Mouse (Mus musculus) urinary bladder, postnatal 36 days (tissue): ENCODE measurements around the gene Dok3.

Experiments used
- DNase-seq, 2 experiments: peaks; one replicate each; pipeline ENCODE4 v3.0.0; 2022; ENCODE audit warnings: low spot score in 2 of 2, mixed read lengths in 1 of 2

Gene Dok3

DNA sequence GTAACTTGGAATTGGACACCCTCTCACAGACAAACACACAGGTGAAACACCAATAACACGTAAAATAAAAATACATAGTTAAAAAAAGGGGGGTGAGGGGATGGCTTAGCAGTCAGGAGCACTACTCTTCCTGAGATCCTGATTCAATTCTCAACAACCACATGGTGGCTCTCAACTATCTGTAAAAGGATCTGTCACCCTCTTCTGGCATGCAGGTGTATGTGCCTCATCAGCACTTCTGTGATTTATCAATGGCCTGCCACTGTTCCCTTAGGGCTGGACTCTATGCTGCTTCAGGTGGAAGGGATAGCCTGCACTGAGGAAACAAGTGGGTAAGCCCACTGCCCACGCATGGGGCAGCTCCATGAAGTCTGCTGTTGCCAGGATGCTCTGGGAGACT, 11.8 kb upstream of the Dok3 start:
- no peak for DNase-seq

DNA sequence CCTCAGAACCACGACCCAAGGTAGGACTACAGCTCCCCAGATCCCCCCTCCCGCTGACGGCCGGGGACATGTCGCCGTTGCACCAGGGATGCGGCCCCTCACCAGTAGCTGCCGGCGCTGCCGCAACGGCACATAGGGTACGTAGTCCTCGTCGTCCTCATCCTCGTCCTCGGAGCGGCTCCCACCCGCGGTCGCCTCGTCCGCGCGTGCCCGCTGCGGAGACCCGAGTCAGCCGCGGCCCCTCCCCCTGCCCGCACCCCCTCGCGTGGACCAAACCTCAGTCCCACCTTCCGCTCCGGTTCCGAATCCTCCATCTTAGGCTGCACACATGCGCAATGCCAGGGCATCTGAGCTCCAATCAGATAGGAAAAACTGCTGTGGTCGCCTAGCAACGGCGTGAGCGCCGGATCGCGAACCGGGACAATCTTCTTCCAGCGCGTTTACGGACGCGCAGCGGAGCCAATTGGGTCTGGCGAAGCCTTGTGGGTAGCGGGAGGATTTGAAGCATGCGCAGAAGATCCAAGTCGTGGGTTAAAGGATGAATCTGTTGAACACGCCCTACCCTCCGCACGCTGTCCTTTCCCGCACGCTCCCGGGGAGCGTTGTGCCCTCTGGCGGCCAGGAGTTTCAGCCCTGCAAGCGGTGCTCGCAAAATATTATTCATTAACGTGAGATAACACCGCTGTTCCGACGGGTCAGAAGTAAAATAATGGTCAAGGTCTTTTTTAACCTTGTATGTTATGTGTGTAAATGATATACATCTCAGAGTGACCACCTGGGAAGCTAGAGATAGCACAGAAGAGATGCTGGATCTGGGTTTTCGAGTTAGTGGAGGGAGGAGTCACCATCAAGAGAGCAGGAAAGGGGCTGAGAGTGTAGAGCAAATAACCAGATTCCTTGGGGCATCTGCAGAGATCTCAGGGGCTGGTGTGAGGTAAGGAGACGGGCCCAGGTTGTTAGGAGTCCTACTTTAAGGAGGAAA, 7.4 kb upstream of the Dok3 start, which contains the start of gene Ddx41:
Gene Ddx41, minus strand, starts transcription at position 465 of the 982 bp plus-strand sequence.
- peak; percentile 100 for DNase-seq

DNA sequence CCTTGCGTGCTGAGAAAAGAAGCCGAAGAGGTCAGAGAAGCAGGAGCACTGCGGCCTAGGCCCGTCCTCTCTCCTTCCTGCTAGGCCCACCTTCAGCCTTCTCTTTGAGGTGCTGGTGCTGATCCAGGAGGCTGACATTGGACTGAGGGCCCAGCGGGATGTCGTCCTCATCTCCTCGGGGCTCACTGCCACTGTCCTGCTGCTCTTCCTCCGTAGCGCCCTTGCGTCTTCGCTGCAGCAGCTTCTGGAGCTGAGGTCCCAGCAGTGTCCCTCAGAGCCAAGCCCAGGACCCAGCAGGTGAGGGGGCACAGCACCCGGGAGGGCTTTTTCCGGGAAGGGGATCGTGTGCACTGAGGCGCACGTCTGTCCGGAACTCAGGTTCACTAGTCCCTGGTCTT, 6.7 kb upstream of the Dok3 start:
- no peak for DNase-seq

- DNase-seq: no peak
Measured at GRCm38 (mm10) chr13:55535191-55535590, 6.1 kb upstream of the Dok3 start.

DNA sequence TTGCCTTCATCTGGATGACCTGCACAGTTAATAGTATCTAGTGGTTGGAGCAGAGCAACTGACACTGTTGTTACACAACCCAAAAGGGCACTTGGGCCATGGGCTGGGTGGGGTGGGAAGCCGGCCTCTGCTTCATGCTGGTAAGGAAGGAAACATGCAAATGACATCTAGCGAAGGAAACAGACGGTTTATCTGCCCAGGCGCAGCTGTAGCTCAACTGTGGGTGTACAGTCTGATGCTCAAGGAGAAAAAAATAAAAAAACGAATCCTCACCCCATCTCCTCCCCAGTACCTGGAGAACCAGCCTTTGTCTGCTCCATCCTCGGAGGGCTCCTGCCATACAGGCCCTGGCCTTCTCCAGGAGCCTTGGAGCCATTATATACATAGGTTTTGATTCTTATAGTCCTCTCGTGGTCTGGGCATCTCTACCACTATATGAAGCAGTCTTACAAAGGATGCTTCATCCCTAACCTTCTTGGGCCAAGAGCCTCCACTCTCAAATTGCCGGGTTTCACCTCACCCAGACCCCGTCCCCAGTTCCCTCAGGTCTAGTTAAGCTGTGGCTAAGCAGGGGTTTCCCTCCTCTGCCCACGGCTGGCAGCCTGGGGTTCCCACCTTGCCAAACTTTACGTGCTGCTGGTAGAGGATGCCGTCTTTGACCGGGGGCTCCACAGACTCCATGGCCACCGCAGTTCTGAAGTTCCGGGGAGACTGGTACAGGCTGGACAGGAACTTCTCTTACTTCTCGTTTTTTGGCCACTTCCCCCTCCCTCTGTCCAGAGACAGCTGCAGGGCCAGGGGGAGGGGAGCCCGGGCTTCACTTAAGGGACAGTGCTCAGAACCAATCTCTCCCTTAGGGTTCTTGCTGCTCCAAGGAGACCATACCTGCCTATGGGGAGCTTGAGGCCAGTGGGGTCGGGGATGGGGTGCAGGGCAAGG, 993 bp downstream of the Dok3 start:
- no peak for DNase-seq

- no peak for DNase-seq
Measured at GRCm38 (mm10) chr13:55527212-55527611, 1.9 kb downstream of the Dok3 start.

- DNase-seq: no peak
Measured at GRCm38 (mm10) chr13:55525733-55526553, 3.2 kb downstream of the Dok3 start.

- DNase-seq: no peak
Measured at GRCm38 (mm10) chr13:55523951-55524600, 5.0 kb downstream of the Dok3 start.

DNA sequence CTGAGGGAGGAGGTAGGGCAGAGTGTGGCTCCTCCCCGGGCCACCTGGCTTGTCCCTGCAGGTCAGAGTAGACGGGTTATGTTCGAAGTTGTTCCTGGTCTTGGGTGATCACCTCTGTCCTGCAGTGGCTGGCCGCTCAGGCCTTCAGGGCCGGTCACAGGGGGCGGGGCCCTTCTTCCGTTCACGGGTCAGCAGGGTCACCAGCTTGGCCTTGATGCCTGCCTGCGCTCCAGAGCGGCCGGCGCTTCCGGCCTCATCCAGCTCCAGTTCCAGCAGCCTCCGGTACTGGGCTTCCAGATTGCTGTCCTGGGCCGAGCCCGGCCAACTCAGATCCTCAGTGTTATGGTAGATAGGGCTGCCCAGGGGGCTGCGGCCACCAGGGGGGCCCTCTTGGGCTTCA, 5.8 kb downstream of the Dok3 start:
- peak in 1 of 2 experiments; percentile 37 for DNase-seq

DNA sequence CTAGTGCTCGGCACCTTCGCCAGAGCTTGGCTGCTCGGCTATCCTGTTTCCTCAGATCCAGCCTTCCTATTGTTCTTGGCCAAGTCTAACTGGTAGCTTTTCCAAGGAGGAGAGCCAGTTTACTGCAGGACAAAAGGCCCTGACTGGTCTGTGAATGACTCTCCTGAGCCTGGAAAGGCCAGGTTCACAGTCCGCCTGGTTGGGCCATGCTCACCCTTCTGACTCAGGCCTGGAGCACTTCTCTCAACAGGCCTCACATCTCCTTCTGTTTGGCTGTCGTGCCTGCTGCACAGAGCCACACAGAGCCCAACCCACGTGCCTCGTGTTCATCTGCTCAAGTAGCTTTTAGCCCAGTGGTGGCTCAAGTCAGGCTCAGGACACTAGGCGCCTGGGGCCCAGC, 6.4 kb downstream of the Dok3 start:
- DNase-seq: no peak

DNA sequence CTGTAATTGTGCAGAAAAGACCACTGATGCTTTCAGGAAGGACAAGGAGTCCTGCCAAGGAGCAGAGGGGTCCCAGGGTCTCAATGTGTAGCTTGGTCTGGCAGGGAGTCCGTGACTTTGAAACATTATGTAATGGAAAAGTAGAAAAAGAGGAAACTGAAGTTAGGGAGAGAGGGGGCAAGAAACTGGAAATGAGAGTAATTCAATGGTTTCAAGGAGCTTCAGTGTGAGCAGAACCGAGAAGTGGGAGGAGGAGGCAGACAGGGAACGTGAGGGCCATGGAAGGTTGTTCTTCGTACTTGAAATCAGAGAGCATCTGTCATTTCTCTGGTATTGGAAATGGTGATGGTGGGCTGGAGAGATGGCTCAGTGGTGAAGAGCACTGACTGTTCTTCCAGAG, 9.5 kb downstream of the Dok3 start:
- no peak for DNase-seq

GRCm38 (mm10) chr13:55516955-55517354, 12.1 kb downstream of the Dok3 start:
- peak; percentile 75 to 86 for DNase-seq

GRCm38 (mm10) chr13:55513828-55514227, 15.3 kb downstream of the Dok3 start:
- no peak for DNase-seq

GRCm38 (mm10) chr13:55513111-55513748, 15.9 kb downstream of the Dok3 start, which contains the start of gene Pdlim7:
Gene Pdlim7 (minus strand): TSS chr13:55513676.
- peak; percentile 87 to 89 for DNase-seq

DNA sequence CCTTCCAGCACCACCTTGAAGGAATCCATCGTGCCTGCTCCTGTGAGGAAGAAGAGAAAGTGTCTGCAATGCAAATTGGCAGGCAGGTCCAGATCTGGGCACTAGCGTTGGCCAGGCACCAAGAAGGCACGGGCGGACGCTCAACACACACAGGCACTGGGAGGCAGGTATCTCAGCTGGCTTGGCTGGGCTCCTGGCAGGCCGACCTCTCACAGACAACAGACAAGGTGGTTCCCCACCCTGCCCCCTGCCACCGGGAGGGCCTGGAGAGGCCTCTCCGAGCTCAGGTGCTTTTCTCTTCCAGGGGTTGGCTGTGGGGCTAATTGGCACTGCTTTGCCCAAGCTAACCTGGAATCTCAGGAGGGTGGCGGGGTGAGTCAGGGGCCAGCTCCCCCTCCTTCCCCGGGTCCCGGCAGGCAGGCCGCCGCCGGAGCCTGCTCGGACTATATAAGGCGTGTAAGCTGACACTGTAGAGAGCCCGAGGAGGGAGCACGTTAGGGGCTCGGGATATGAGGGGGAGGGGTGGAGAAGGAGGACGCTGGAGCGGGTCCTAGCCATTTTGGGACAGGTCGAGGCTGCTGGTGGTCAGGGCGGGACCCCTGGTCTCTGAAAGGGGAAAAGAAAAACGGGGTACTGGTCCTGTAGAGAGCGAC, 16.6 kb downstream of the Dok3 start:
- DNase-seq: peak; percentile 56 to 62

GRCm38 (mm10) chr13:55511492-55511861, 17.6 kb downstream of the Dok3 start:
- no peak for DNase-seq

- peak; percentile 66 to 86 for DNase-seq
Measured at GRCm38 (mm10) chr13:55510668-55511491, 18.2 kb downstream of the Dok3 start.

GRCm38 (mm10) chr13:55510332-55510667, 18.8 kb downstream of the Dok3 start:
- peak in 1 of 2 experiments; percentile 19 for DNase-seq

DNA sequence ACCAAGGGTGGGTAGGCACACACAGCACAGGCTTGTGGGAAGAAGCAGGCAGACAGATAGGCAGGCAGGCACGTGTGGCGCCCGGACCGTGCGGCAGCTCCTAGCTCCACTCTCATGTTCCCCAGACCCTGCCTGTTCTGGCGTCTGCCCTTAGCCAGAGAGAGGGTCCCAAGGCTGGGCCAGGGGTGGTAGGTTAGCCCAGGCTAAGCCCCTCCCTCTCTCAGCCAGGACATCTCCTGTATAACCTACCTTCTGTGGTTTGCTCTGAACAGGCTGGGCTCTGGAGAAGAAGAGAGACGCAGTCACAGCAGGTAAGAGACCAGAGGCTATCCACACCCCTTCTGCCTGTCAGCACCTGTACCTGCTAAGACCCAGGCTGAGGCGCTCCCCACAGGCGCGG, 20.6 kb downstream of the Dok3 start:
- no peak for DNase-seq
